Mouse (Mus musculus) stomach, embryonic 16.5 days (tissue): ENCODE measurements around the gene Oaz2. TPM values are rescaled to one million over a fixed set of nuclear protein-coding genes. Genes with fewer than 3 reads are reported as not detected.

Source experiments
- ATAC-seq: fragments of 200-750 bp; cut with Nextera tagmentation; 2 replicates; pipeline ENCODE4 v1.8.0; 2017; ENCODE audit warnings: moderate number of reproducible peaks, moderate TSS enrichment; ENCODE audit not compliant: insufficient read depth, low FRiP score
- H3K27ac ChIP-seq: fragments of 300-500 bp; sonication (generic); 2 replicates; pipeline ENCODE4 v1.5.1; 2014; ENCODE audit warnings: low read length
- H3K27me3 ChIP-seq: fragments of 300-500 bp; sonication (generic); 2 replicates; pipeline ENCODE4 v1.6.1; 2014; ENCODE audit warnings: low read length, control low read depth, mixed read lengths; ENCODE audit not compliant: control insufficient read depth, insufficient read depth
- H3K36me3 ChIP-seq: fragments of 300-500 bp; sonication (generic); 2 replicates; pipeline ENCODE4 v1.6.1; 2014; ENCODE audit warnings: low read length; ENCODE audit not compliant: control insufficient read depth, insufficient read depth
- H3K4me1 ChIP-seq: fragments of 300-500 bp; sonication (generic); 2 replicates; pipeline ENCODE4 v1.6.1; 2014; ENCODE audit warnings: low read length, control low read depth, mixed read lengths; ENCODE audit not compliant: control insufficient read depth, insufficient read depth
- H3K4me2 ChIP-seq: fragments of 300-500 bp; sonication (generic); 2 replicates; pipeline ENCODE4 v1.6.1; 2014; ENCODE audit warnings: low read depth, low read length, mixed read lengths
- H3K4me3 ChIP-seq: fragments of 300-500 bp; sonication (generic); replicated peaks from 2 replicates; pipeline ENCODE4 v1.5.1; 2014; ENCODE audit warnings: mild to moderate bottlenecking, low read length
- H3K9ac ChIP-seq: fragments of 300-500 bp; sonication (generic); 2 replicates; pipeline ENCODE4 v1.6.1; 2014; ENCODE audit warnings: low read length
- H3K9me3 ChIP-seq: fragments of 300-500 bp; sonication (generic); replicated peaks from 2 replicates; pipeline ENCODE4 v1.6.1; 2016; ENCODE audit warnings: low read length, control low read depth; ENCODE audit not compliant: control insufficient read depth
- WGBS: fragments of 180-500 bp; shearing (Covaris S2); extraction: QIAGEN DNeasy Blood & Tissue Kit; methylation state at CpG from one replicate; pipeline ENCODE4 v1.1.7; 2014; 5-methylcytosine and 5-hydroxymethylcytosine counted together
- polyA plus RNA-seq: library from polyadenylated mRNA; unstranded; fragments of >200 nt; fragmentation: Nextera tagmentation; extraction: Ambion mirVana; gene quantifications from 2 replicates; pipeline ENCODE4 v1.2.1, GENCODE M21; 2015

The Oaz2 gene
- polyA plus RNA-seq, 1 experiment from 2014 or later, result 218 TPM

DNA sequence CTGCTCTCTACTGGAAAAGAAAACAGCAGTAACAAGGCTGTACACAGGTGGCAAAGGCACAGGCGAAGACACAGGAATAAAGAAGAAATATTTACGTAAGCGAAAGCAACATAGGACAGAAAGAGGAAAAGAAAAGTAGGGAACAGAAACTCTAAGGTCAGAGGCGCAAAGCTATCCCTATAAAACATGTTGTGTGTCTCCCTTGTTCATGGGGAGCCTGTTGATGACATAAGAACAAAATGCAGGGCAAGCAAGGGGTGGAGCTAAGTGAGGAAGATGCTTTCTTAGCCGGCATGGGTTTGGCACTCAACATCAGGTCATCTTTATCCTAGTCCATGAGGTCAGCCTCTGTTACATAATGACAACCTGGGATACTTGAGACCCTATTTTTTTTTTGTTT, 50.4 kb downstream of the Oaz2 start:
- Histone ChIP-seq H3K4me3 (no peak overlapping the region), H3K4me1 (peaks cover 7% of the 10 kb centered on the region; the same call in 1 of the 2 replicates), H3K9me3 (no peaks in the 10 kb centered on the region), H3K4me2 (no peak overlapping the region), H3K27me3 (no peaks in the 10 kb centered on the region), H3K27ac (no peak overlapping the region), H3K9ac (no peak overlapping the region), H3K36me3 (no peaks in the 10 kb centered on the region)
- no peak for ATAC-seq
- WGBS, result 93% methylated on average over 5 of the region's 5 CpGs

DNA sequence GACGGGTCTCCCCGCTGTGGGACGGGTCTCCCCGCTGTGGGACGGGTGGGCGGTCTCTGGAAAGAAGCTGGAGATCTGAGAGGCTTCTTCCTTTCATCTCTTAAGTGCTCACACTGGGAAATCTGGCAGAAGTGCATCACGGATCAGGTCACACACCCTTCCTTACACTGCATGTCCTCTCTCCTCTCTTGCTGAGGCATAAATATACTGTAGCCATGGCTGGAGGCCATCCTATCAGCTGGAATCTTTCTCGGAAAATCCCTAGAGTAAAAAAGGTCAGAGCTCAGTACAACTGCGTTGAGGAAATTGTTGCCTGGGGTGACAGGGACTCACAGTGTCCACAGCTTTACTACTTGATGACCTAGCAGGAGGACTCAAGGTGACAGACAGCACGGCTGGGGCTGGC, 53.4 kb downstream of the Oaz2 start:
- H3K4me3 ChIP-seq, result no peak overlapping the region
- peak overlapping the region; percentile 30; the same call in 1 of the 2 replicates for H3K27ac ChIP-seq
- peaks cover 15% of the 10 kb centered on the region; the same call in 1 of the 2 replicates for H3K4me1 ChIP-seq
- no peak overlapping the region for H3K4me2 ChIP-seq
- no peak for ATAC-seq
- 53% methylated on average over 10 of the region's 10 CpGs for WGBS
- H3K9ac ChIP-seq, result no peak overlapping the region
- no peaks in the 10 kb centered on the region for H3K36me3 ChIP-seq
- H3K9me3 ChIP-seq, result no peaks in the 10 kb centered on the region
- no peaks in the 10 kb centered on the region for H3K27me3 ChIP-seq

DNA sequence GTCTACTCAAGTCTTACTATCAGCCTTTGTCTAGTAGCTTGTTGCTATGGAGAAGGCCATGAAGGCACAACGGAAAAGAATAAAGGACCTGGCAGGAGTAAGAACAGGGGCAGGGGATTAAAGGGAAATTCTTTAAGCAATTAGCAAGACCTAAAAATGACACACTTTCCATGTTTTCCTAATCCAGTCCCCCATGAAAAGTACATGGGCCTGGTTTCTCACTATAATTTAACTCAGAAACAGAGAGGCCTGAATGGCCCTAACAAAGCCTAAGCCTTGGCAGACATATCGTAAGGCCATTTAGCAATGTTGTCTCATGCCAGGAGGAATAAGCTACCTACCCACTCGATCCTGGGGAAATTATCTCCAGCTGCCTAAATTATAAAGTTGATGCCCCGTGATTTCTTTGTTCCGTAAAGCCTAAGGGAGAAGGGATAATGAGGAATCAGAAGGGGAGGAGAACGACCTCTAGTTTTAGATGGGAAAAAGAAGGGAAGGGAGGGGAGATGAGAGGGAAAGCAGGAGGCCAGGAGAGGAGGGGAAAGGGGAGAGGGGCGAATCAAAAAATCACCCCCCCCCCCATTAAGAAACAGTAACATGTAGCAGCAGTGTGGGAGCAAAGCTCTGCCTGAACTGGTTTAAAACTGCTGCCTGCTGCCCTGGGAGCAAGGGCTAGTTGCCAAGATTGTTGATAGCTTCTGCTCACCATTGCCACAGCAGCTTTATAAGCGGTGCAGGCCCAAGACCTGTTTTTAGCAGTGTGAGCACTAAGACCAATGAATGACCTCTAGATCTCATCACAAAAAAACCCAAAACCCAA, 56.9 kb downstream of the Oaz2 start:
- Histone ChIP-seq H3K9me3 (no peaks in the 10 kb centered on the region), H3K27ac (peak overlapping the region; percentile 54; the same call in 1 of the 2 replicates), H3K36me3 (no peaks in the 10 kb centered on the region), H3K9ac (no peak overlapping the region), H3K27me3 (no peaks in the 10 kb centered on the region), H3K4me2 (no peak overlapping the region), H3K4me3 (no peak overlapping the region), H3K4me1 (peaks cover 15% of the 10 kb centered on the region; the same call in 1 of the 2 replicates)
- WGBS, result 64% methylated on average over 8 of the region's 8 CpGs
- no peak for ATAC-seq

DNA sequence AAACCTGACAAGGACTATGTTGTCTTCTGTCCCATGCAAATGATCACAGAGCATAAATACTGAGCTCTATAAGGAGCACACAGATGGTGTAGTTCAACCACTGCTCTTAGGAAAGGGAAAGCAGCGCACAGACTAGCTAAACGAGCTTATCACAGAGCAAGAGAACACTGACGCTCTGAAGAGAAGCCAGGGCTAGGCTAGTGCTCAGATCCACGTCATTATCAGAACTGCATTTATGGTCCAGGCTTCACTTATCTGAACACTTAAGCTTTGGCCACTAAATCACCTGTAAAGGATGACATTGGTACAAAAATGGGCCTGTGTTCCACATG, 57.5 kb downstream of the Oaz2 start:
- H3K36me3 ChIP-seq, result no peaks in the 10 kb centered on the region
- no peak for ATAC-seq
- peaks cover 15% of the 10 kb centered on the region; the same call in 1 of the 2 replicates for H3K4me1 ChIP-seq
- no peaks in the 10 kb centered on the region for H3K9me3 ChIP-seq
- H3K27me3 ChIP-seq, result no peaks in the 10 kb centered on the region
- H3K4me3 ChIP-seq, result no peak overlapping the region
- no peak overlapping the region for H3K9ac ChIP-seq
- WGBS, result 50% methylated on average over 4 of the region's 4 CpGs
- peak overlapping the region; percentile 54; the same call in 1 of the 2 replicates for H3K27ac ChIP-seq
- no peak overlapping the region for H3K4me2 ChIP-seq

DNA sequence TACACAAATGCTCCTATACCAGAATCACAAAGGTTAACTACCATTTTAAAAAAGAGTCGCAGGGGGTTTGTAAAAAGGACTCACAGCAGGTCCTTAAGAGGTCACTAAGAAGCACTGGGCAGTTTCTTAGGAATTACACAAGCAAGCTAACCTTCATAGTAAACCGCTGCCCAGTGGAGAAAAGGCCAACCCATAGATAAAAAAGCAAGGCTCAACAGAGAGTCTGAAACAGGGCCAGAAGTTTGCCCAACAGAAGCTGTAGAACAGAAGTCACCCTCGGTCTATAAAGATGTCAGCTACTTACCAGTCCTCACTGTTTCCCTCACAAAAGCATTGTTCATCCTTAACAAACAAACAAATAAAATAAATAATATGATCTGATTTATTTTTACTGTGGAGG, 58.6 kb downstream of the Oaz2 start:
- H3K27me3 ChIP-seq, result no peaks in the 10 kb centered on the region
- 90% methylated on average over 3 of the region's 3 CpGs for WGBS
- H3K9ac ChIP-seq, result no peak overlapping the region
- no peak overlapping the region for H3K4me2 ChIP-seq
- H3K4me3 ChIP-seq, result no peak overlapping the region
- no peaks in the 10 kb centered on the region for H3K9me3 ChIP-seq
- no peak overlapping the region for H3K27ac ChIP-seq
- peaks cover 15% of the 10 kb centered on the region; the same call in 1 of the 2 replicates for H3K4me1 ChIP-seq
- no peaks in the 10 kb centered on the region for H3K36me3 ChIP-seq
- ATAC-seq, result no peak

DNA sequence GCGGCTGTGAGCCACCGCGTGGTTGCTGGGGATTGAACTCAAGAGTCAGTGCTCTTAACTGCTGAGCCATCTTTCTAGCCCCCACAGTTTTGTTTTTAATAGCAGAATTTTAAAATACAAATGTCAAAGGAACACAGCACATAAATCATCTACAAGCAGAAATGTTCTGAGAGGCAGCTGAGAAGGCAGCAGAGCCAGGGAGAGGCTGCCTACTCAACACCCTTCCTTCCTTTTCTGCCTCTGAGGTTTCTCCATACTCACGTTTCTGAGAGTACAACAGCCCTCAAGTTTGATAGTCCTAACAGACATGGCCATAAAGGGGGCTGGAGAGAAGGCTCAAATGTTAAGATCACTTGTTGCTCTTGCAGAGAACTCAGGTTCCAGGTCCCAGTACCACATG, 59.7 kb downstream of the Oaz2 start:
- no peak overlapping the region for H3K4me2 ChIP-seq
- no peak overlapping the region for H3K27ac ChIP-seq
- H3K9ac ChIP-seq, result no peak overlapping the region
- no peak for ATAC-seq
- H3K4me3 ChIP-seq, result no peak overlapping the region
- no peaks in the 10 kb centered on the region for H3K9me3 ChIP-seq
- H3K27me3 ChIP-seq, result no peaks in the 10 kb centered on the region
- 78% methylated on average over 4 of the region's 4 CpGs for WGBS
- H3K36me3 ChIP-seq, result no peaks in the 10 kb centered on the region
- H3K4me1 ChIP-seq, result peaks cover 8% of the 10 kb centered on the region; the same call in 1 of the 2 replicates

DNA sequence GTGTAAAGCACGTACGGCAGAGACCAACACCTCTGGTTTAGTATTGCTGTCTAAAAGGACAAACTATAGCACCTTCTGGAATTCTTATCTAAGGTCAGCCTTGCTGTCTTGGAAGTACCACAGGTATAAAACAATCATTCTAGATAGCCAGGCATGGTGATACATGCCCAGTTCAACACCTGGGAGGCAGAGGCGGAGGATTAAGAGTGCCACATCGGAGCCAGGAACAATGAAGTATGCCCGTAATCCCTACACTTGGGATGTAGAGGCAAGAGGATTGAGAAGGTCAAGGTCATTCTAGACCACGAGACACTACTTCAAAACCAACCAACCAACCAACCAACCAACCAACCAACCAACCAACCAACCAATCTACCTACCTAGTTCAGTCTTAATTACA, 60.8 kb downstream of the Oaz2 start:
- Histone ChIP-seq H3K4me3 (no peak overlapping the region), H3K4me2 (no peak overlapping the region), H3K27me3 (no peaks in the 10 kb centered on the region), H3K9ac (no peak overlapping the region), H3K27ac (no peak overlapping the region), H3K9me3 (no peaks in the 10 kb centered on the region), H3K4me1 (peaks cover 8% of the 10 kb centered on the region; the same call in 1 of the 2 replicates), H3K36me3 (no peaks in the 10 kb centered on the region)
- ATAC-seq, result no peak
- WGBS, result 94% methylated on average over 6 of the region's 6 CpGs

DNA sequence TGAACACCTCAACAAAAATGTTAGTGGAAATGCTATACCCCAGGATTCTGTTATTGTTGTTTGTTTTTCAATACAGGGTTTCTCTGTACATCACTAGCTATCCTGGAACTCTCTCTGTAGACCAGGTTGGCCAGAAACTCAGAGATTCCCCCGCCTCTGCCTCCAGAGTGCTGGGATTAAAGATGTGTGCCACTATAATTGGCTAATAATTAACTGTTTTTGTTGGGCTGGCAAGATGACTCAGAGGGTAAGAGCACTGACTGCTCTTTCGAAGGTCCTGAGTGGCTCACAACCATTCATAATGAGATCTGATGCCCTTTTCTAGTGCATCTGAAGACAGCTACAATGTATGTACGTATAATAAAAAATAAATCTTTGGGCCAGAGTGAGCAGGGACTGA, 67.1 kb downstream of the Oaz2 start:
- no peak overlapping the region for H3K9ac ChIP-seq
- ATAC-seq, result no peak
- no peaks in the 10 kb centered on the region for H3K36me3 ChIP-seq
- 88% methylated on average over 3 of the region's 3 CpGs for WGBS
- H3K4me1 ChIP-seq, result no peaks in the 10 kb centered on the region
- no peaks in the 10 kb centered on the region for H3K9me3 ChIP-seq
- no peak overlapping the region for H3K4me2 ChIP-seq
- no peak overlapping the region for H3K4me3 ChIP-seq
- no peaks in the 10 kb centered on the region for H3K27me3 ChIP-seq
- H3K27ac ChIP-seq, result no peak overlapping the region
